Mouse (Mus musculus) brain, embryonic 14.5 days (tissue): ENCODE data around the gene Lrrk1. TPM values are rescaled to one million over a fixed set of nuclear protein-coding genes. Genes with fewer than 3 reads are reported as not detected.
"Not testable (repeated sequence)": the region's sequence is repeated elsewhere in the genome, so short reads cannot be mapped to it uniquely, and the experiment has no call there.

Experiments
- DNase-seq: peaks from one replicate; pipeline ENCODE4 v3.0.0-alpha.2; 2011; ENCODE audit warnings: low read depth
- CTCF ChIP-seq: fragments of 200-500 bp; IDR thresholded peaks from 2 replicates; pipeline ENCODE4 v1.5.1; 2012; ENCODE audit warnings: inconsistent platforms, mild to moderate bottlenecking, moderate library complexity, borderline replicate concordance; ENCODE audit not compliant: insufficient read depth, insufficient read length; ENCODE audit errors: extremely low read depth
- POLR2A ChIP-seq: fragments of 200-500 bp; IDR thresholded peaks from 2 replicates; pipeline ENCODE4 v1.6.1; 2012; ENCODE audit warnings: mild to moderate bottlenecking, inconsistent platforms, borderline replicate concordance; ENCODE audit not compliant: poor library complexity, insufficient read depth, insufficient read length, severe bottlenecking; ENCODE audit errors: extremely low read depth
- polyA plus RNA-seq: library from polyadenylated mRNA; depleted of rRNA; stranded (reverse); fragments of >200 nt; gene quantifications from 2 replicates; pipeline ENCODE4 v1.2.3, GENCODE M21; 2012

Lrrk1 gene
- polyA plus RNA-seq, 1 experiment = 5.5 TPM

GRCm38 (mm10) chr7:66199391-66199831, 188.7 kb downstream of the Lrrk1 start:
- TF ChIP-seq CTCF (no peak), POLR2A (no peak)
- peak; percentile 23 for DNase-seq

- TF ChIP-seq CTCF = no peak
- TF ChIP-seq POLR2A = no peak
- no peak for DNase-seq
Measured at GRCm38 (mm10) chr7:66198416-66198815, 189.7 kb downstream of the Lrrk1 start.

- no peak for DNase-seq
- TF ChIP-seq CTCF = no peak
- TF ChIP-seq POLR2A = no peak
Measured at GRCm38 (mm10) chr7:66196609-66197445, 191.3 kb downstream of the Lrrk1 start.

- no peak for TF ChIP-seq POLR2A
- no peak for TF ChIP-seq CTCF
- DNase-seq = no peak
Measured at GRCm38 (mm10) chr7:66195881-66196280, 192.3 kb downstream of the Lrrk1 start.

- TF ChIP-seq CTCF (no peak), POLR2A (no peak)
- DNase-seq = no peak
Measured at GRCm38 (mm10) chr7:66194511-66194910, 193.6 kb downstream of the Lrrk1 start.

GRCm38 (mm10) chr7:66190385-66190784, 197.8 kb downstream of the Lrrk1 start:
- DNase-seq = not testable (repeated sequence)

GRCm38 (mm10) chr7:66187581-66188231, 200.4 kb downstream of the Lrrk1 start:
- no peak for DNase-seq
- no peak for TF ChIP-seq CTCF
- TF ChIP-seq POLR2A = no peak

- TF ChIP-seq POLR2A (no peak), CTCF (no peak)
- no peak for DNase-seq
Measured at GRCm38 (mm10) chr7:66185370-66185769, 202.8 kb downstream of the Lrrk1 start.

- DNase-seq = no peak
- TF ChIP-seq CTCF (no peak), POLR2A (no peak)
Measured at GRCm38 (mm10) chr7:66184026-66184425, 204.1 kb downstream of the Lrrk1 start.

- no peak for DNase-seq
Measured at GRCm38 (mm10) chr7:66183404-66183803, 204.7 kb downstream of the Lrrk1 start.

GRCm38 (mm10) chr7:66182075-66182715, 206.0 kb downstream of the Lrrk1 start:
- no peak for DNase-seq
- no peak for TF ChIP-seq POLR2A
- no peak for TF ChIP-seq CTCF

More at GRCm38 (mm10) chr7:66183404-66183803, 204.7 kb downstream of the Lrrk1 start:
- no peak for TF ChIP-seq CTCF
- no peak for TF ChIP-seq POLR2A
